Comparison of ENCODE assay signal across 19 mouse cellular contexts in the genomic region with DNA sequence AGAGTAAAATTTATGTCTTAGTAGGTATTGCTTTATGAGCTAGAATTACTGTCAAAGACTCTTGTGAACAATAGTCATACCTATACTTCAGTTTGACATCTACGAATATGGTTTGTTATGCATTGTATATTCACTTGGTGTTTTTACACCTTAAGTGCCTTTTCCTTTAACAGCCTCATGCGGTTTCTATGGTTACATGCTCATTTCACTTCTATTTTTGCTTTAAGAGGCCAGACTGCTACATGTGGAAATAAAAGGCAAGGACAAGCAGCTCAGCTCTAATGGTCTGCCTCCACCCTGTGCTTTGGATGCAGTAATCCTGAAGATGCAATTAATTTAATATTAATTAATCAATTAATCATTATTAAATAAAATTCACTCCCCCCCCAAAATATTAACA.
A peak's percentile ranks its signal among the peaks of the same experiment; 100 is the strongest.
DNase-seq lines count a peak whose midpoint lies in the region; ATAC-seq lines count a peak whose summit lies in the region.
"Had no signal": no experiment of that assay in that cellular context is flagged by ENCODE, and none has a peak within 500 bp of the region (broad histone marks: within the 10 kb centered on the region; RNA-seq: fewer than 3 reads in every experiment).

No protein-coding gene starts in this region.

- no peak overlapping the region for H3K4me3 ChIP-seq in hindbrain, embryonic 16.5 days (ENCODE audit: low read length)
- no peak overlapping the region for H3K4me3 ChIP-seq in hindbrain, embryonic 10.5 days
- no peak overlapping the region for H3K4me3 ChIP-seq in midbrain, embryonic 14.5 days (replicated peaks; ENCODE audit: low read depth, low read length)
- no peak overlapping the region for H3K4me3 ChIP-seq in midbrain, embryonic 11.5 days (ENCODE audit: low read depth, low read length)
- H3K4me3 ChIP-seq in forebrain, embryonic 16.5 days (replicated peaks; ENCODE audit: low read length) = no peak overlapping the region
- H3K4me3 ChIP-seq: embryonic facial prominence, embryonic 12.5 days; erythroblast, embryonic 14.5 days; lung, embryonic 15.5 days; midbrain, embryonic 12.5 days had no signal

- H3K27ac ChIP-seq in hindbrain, embryonic 16.5 days (ENCODE audit: low read depth, low read length) = no peak overlapping the region
- no peak overlapping the region for H3K27ac ChIP-seq in hindbrain, embryonic 10.5 days
- H3K27ac ChIP-seq in midbrain, embryonic 14.5 days (replicated peaks; ENCODE audit: low read depth, low read length) = no peak overlapping the region
- H3K27ac ChIP-seq in midbrain, embryonic 11.5 days (ENCODE audit: low read depth, low read length) = no peak overlapping the region
- H3K27ac ChIP-seq in forebrain, embryonic 16.5 days (ENCODE audit: low read length) = no peak overlapping the region
- H3K27ac ChIP-seq: embryonic facial prominence, embryonic 12.5 days; liver, embryonic 14.5 days; lung, embryonic 15.5 days; macrophage; midbrain, embryonic 12.5 days had no signal

- WGBS in hindbrain, embryonic 16.5 days = 84% methylated on average over 2 of the region's 2 CpGs
- 94% methylated on average over 2 of the region's 2 CpGs for WGBS in hindbrain, embryonic 10.5 days
- WGBS in midbrain, embryonic 14.5 days = 87% methylated on average over 2 of the region's 2 CpGs
- WGBS in midbrain, embryonic 11.5 days = 93% methylated on average over 2 of the region's 2 CpGs
- 82% methylated on average over 2 of the region's 2 CpGs for WGBS in forebrain, embryonic 16.5 days

- H3K9ac ChIP-seq in hindbrain, embryonic 16.5 days (ENCODE audit: low read depth, low read length) = no peak overlapping the region
- no peak overlapping the region for H3K9ac ChIP-seq in midbrain, embryonic 14.5 days (replicated peaks; ENCODE audit: low read length)
- H3K9ac ChIP-seq in midbrain, embryonic 11.5 days (ENCODE audit: low read length) = no peak overlapping the region
- H3K9ac ChIP-seq in forebrain, embryonic 16.5 days (replicated peaks; ENCODE audit: low read depth, low read length) = no peak overlapping the region
- H3K9ac ChIP-seq: embryonic facial prominence, embryonic 12.5 days; liver, embryonic 14.5 days; lung, embryonic 15.5 days; midbrain, embryonic 12.5 days had no signal

- ATAC-seq in hindbrain, embryonic 16.5 days = 0 out of 2 replicates have a peak, but pooled peaks have one; percentile 42
- ATAC-seq in midbrain, embryonic 14.5 days (ENCODE audit: low FRiP score, low TSS enrichment) = no peak
- no peak for ATAC-seq in midbrain, embryonic 11.5 days (ENCODE audit: low FRiP score)
- peak; percentile 79 for ATAC-seq in forebrain, embryonic 16.5 days
- ATAC-seq: intestine, postnatal 0 days had no signal

- H3K27me3 ChIP-seq in hindbrain, embryonic 16.5 days (replicated peaks; ENCODE audit: control insufficient read depth, insufficient read depth, low read length) = no peaks in the 10 kb centered on the region
- no peaks in the 10 kb centered on the region for H3K27me3 ChIP-seq in hindbrain, embryonic 10.5 days (ENCODE audit: insufficient read depth, poor library complexity, severe bottlenecking)
- no peaks in the 10 kb centered on the region for H3K27me3 ChIP-seq in midbrain, embryonic 14.5 days (ENCODE audit: control insufficient read depth, insufficient read depth, low read length)
- no peaks in the 10 kb centered on the region for H3K27me3 ChIP-seq in midbrain, embryonic 11.5 days (ENCODE audit: control insufficient read depth, insufficient read depth, low read length)
- H3K27me3 ChIP-seq in forebrain, embryonic 16.5 days (replicated peaks; ENCODE audit: control insufficient read depth, insufficient read depth, low read length) = no peaks in the 10 kb centered on the region
- H3K27me3 ChIP-seq: embryonic facial prominence, embryonic 12.5 days; lung, embryonic 15.5 days; midbrain, embryonic 12.5 days had no signal

- DNase-seq in hindbrain, embryonic 10.5 days (ENCODE audit: low spot score) = no peak
- peak; percentile 25 for DNase-seq in midbrain, embryonic 14.5 days
- DNase-seq in midbrain, embryonic 11.5 days (ENCODE audit: low spot score, missing footprints) = no peak
- DNase-seq in brain, embryonic 18.5 days (ENCODE audit: low read depth, low spot score) = peak; percentile 36
- DNase-seq in spleen, postnatal 36 days (ENCODE audit: low spot score in 2 of 2) = no peak
- DNase-seq: adrenal gland, adult 2 months; cerebellum, adult 11 months; cerebellum, postnatal 10 days; right cerebral cortex, adult 18-20 months; thymus, postnatal 36 days had no signal

- H3K36me3 ChIP-seq in hindbrain, embryonic 16.5 days (ENCODE audit: control insufficient read depth, insufficient read depth, low read length) = no peaks in the 10 kb centered on the region
- H3K36me3 ChIP-seq in hindbrain, embryonic 10.5 days = no peaks in the 10 kb centered on the region
- H3K36me3 ChIP-seq in midbrain, embryonic 14.5 days (ENCODE audit: control insufficient read depth, insufficient read depth, low read length) = no peaks in the 10 kb centered on the region
- H3K36me3 ChIP-seq in midbrain, embryonic 11.5 days (ENCODE audit: control insufficient read depth, insufficient read depth, low read length) = no peaks in the 10 kb centered on the region
- no peaks in the 10 kb centered on the region for H3K36me3 ChIP-seq in forebrain, embryonic 16.5 days (ENCODE audit: control insufficient read depth, insufficient read depth)
- H3K36me3 ChIP-seq: embryonic facial prominence, embryonic 12.5 days; lung, embryonic 15.5 days; midbrain, embryonic 12.5 days had no signal

- H3K9me3 ChIP-seq in hindbrain, embryonic 16.5 days (ENCODE audit: control insufficient read depth, low read length) = no peaks in the 10 kb centered on the region
- no peaks in the 10 kb centered on the region for H3K9me3 ChIP-seq in hindbrain, embryonic 10.5 days
- H3K9me3 ChIP-seq in midbrain, embryonic 14.5 days (ENCODE audit: control insufficient read depth, low read length) = no peaks in the 10 kb centered on the region
- H3K9me3 ChIP-seq in midbrain, embryonic 11.5 days (ENCODE audit: control insufficient read depth, low read length) = no peaks in the 10 kb centered on the region
- H3K9me3 ChIP-seq in forebrain, embryonic 16.5 days (ENCODE audit: control insufficient read depth, low read length) = no peaks in the 10 kb centered on the region
- H3K9me3 ChIP-seq: embryonic facial prominence, embryonic 12.5 days; lung, embryonic 15.5 days; midbrain, embryonic 12.5 days had no signal

- no peak overlapping the region for H3K4me2 ChIP-seq in hindbrain, embryonic 16.5 days (ENCODE audit: low read length)
- no peak overlapping the region for H3K4me2 ChIP-seq in midbrain, embryonic 14.5 days (ENCODE audit: low read length)
- no peak overlapping the region for H3K4me2 ChIP-seq in midbrain, embryonic 11.5 days
- H3K4me2 ChIP-seq in forebrain, embryonic 16.5 days (ENCODE audit: low read length) = no peak overlapping the region
- H3K4me2 ChIP-seq: embryonic facial prominence, embryonic 12.5 days; lung, embryonic 15.5 days; midbrain, embryonic 12.5 days had no signal

- H3K4me1 ChIP-seq in hindbrain, embryonic 16.5 days (ENCODE audit: control insufficient read depth, insufficient read depth, low read depth, low read length) = no peaks in the 10 kb centered on the region
- no peaks in the 10 kb centered on the region for H3K4me1 ChIP-seq in hindbrain, embryonic 10.5 days (replicated peaks)
- no peaks in the 10 kb centered on the region for H3K4me1 ChIP-seq in midbrain, embryonic 14.5 days (ENCODE audit: control insufficient read depth, insufficient read depth, low read length)
- H3K4me1 ChIP-seq in midbrain, embryonic 11.5 days (ENCODE audit: control insufficient read depth, insufficient read depth, low read length) = no peaks in the 10 kb centered on the region
- no peaks in the 10 kb centered on the region for H3K4me1 ChIP-seq in forebrain, embryonic 16.5 days (replicated peaks; ENCODE audit: control insufficient read depth, insufficient read depth, low read length)
- H3K4me1 ChIP-seq: embryonic facial prominence, embryonic 12.5 days; lung, embryonic 15.5 days; midbrain, embryonic 12.5 days had no signal

Comparison
In these comparisons a context has a peak if more than half of its experiments do, and no peak if none do; other contexts are left out.
1. DNase-seq: peak in midbrain, embryonic 14.5 days (single experiment) and brain, embryonic 18.5 days (single experiment); none in hindbrain, embryonic 10.5 days (single experiment), midbrain, embryonic 11.5 days (single experiment) and spleen, postnatal 36 days (0 of 2).
2. ATAC-seq: peak in hindbrain, embryonic 16.5 days (single experiment) and forebrain, embryonic 16.5 days (single experiment); none in midbrain, embryonic 14.5 days (single experiment) and midbrain, embryonic 11.5 days (single experiment).